Mouse (Mus musculus) limb, embryonic 12.5 days (tissue): ENCODE results near the gene Tas2r119. TPM values are rescaled to one million over a fixed set of nuclear protein-coding genes. Genes with fewer than 3 reads are reported as not detected.
"Not testable (repeated sequence)": the region's sequence is repeated elsewhere in the genome, so short reads cannot be mapped to it uniquely, and the experiment has no call there.

Source experiments
- ATAC-seq: fragments of 200-750 bp; cut with Nextera tagmentation; 2 replicates; pipeline ENCODE4 v1.8.0; 2017; ENCODE audit warnings: low read depth, moderate TSS enrichment; ENCODE audit not compliant: insufficient number of reproducible peaks, insufficient read depth, low FRiP score, low TSS enrichment
- H3K27ac ChIP-seq: fragments of 300-500 bp; sonication (generic); 2 replicates; pipeline ENCODE4 v1.5.1; 2016; ENCODE audit warnings: mild to moderate bottlenecking, moderate library complexity
- H3K27me3 ChIP-seq: fragments of 300-500 bp; sonication (generic); 2 replicates; pipeline ENCODE4 v1.6.1; 2016; ENCODE audit warnings: mild to moderate bottlenecking, moderate library complexity
- H3K36me3 ChIP-seq: fragments of 300-500 bp; sonication (generic); 2 replicates; pipeline ENCODE4 v1.6.1; 2016; ENCODE audit warnings: mild to moderate bottlenecking, moderate library complexity
- H3K4me1 ChIP-seq: fragments of 300-500 bp; sonication (generic); replicated peaks from 2 replicates; pipeline ENCODE4 v1.6.1; 2016
- H3K4me2 ChIP-seq: fragments of 300-500 bp; sonication (generic); 2 replicates; pipeline ENCODE4 v1.6.1; 2016; ENCODE audit warnings: mild to moderate bottlenecking, moderate library complexity
- H3K4me3 ChIP-seq: fragments of 300-500 bp; sonication (generic); replicated peaks from 2 replicates; pipeline ENCODE4 v1.5.1; 2016; ENCODE audit warnings: mild to moderate bottlenecking
- H3K9ac ChIP-seq: fragments of 300-500 bp; sonication (generic); replicated peaks from 2 replicates; pipeline ENCODE4 v1.6.1; 2016; ENCODE audit warnings: mild to moderate bottlenecking, moderate library complexity
- H3K9me3 ChIP-seq: fragments of 300-500 bp; sonication (generic); 2 replicates; pipeline ENCODE4 v1.6.1; 2016; ENCODE audit warnings: mild to moderate bottlenecking, moderate library complexity
- WGBS: fragments of 180-500 bp; shearing (Covaris S2); methylation state at CpG from one replicate; pipeline ENCODE4 v1.1.7; 2016; 5-methylcytosine and 5-hydroxymethylcytosine counted together
- polyA plus RNA-seq: library from polyadenylated mRNA; unstranded; fragments of >200 nt; fragmentation: Nextera tagmentation; extraction: Ambion mirVana; gene quantifications from 2 replicates; pipeline ENCODE4 v1.2.1, GENCODE M21; 2016

The Tas2r119 gene
- polyA plus RNA-seq, 1 experiment from 2014 or later, result not detected

DNA sequence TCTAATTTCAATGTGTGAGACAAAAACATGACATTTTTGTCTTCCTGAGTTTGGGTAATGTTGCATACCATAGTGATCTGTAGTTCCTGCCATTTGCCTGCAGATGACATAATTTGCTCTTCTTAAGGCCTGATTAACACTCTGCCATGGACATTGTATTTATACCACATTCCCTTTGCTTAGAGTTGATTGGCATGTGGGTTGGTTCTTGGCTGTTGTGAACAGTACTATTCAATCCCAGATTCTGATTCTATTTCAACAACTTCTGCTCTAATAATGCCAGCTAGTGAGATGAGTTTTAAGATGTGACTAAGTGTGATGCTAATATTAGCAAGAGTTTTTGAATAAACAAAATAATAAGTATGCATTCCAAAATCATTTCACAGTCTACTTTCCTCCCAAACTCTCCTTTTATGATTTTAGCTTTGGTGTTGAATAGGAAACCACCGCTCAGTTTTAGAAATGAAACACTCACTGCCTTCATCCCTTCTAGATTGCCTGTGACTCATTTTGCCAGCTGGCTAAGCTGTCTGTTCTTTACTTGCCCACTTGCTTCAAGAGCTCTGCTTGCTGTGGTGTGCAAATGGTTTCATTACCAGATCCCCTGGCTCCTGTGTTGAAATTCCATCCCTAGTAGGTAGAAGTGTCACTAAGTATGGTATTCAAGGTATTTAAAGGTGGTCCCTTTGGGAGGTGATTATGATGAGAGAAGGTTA is 3.1 kb downstream of the Tas2r119 start:
- no peak overlapping the region for H3K27ac ChIP-seq
- no peak for ATAC-seq
- H3K36me3 ChIP-seq, result no peaks in the 10 kb centered on the region
- no peaks in the 10 kb centered on the region for H3K4me1 ChIP-seq
- no peaks in the 10 kb centered on the region for H3K27me3 ChIP-seq
- H3K9ac ChIP-seq, result no peak overlapping the region
- H3K4me3 ChIP-seq, result no peak overlapping the region
- no peak overlapping the region for H3K4me2 ChIP-seq
- 88% methylated on average over 1 of the region's 1 CpGs for WGBS
- no peaks in the 10 kb centered on the region for H3K9me3 ChIP-seq

DNA sequence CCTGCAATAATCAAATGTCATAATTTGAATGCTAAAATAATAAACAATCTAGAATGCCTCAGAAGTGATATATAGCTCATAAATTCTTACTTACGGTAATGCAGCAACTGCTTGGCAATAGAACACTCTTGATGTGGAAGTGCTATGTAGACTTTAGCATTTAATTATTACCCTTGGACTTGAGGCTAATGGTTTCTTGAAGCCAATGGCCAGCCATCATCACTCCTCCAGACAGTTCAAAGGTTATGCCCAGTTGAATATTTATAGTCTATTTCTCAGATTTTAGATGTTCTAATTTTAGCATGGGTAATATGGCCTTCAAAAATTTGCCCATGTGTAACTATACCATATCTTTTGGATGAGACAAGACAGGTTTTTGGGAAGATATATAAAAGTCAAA is 4.9 kb downstream of the Tas2r119 start:
- Histone ChIP-seq H3K27ac (no peak overlapping the region), H3K4me1 (no peaks in the 10 kb centered on the region), H3K4me3 (no peak overlapping the region), H3K27me3 (no peaks in the 10 kb centered on the region), H3K4me2 (no peak overlapping the region), H3K9ac (no peak overlapping the region), H3K36me3 (no peaks in the 10 kb centered on the region), H3K9me3 (no peaks in the 10 kb centered on the region)
- no peak for ATAC-seq
- 90% methylated on average over 1 of the region's 1 CpGs for WGBS

DNA sequence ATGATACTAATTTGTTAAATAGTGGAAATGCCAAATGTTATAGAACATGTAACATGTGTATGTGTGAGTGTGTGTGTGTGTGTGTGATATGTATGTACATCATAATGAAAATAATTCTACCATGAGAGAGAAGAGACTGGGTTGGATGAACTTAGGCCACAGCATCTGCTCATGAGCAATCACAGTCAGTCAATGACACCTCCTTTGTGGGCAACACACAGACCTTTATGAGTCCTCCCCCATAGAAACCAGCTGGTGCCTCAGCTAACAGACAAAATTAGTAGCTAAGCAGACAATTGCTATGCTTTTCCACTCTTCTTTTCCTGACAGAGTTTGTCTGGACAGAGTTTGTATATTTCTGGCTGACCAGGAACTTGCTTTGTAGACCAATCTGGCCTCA is 7.9 kb downstream of the Tas2r119 start:
- Histone ChIP-seq H3K27ac (no peak overlapping the region), H3K4me1 (no peaks in the 10 kb centered on the region), H3K27me3 (no peaks in the 10 kb centered on the region), H3K36me3 (no peaks in the 10 kb centered on the region), H3K9me3 (no peaks in the 10 kb centered on the region), H3K4me2 (no peak overlapping the region), H3K4me3 (no peak overlapping the region), H3K9ac (no peak overlapping the region)
- no peak for ATAC-seq

DNA sequence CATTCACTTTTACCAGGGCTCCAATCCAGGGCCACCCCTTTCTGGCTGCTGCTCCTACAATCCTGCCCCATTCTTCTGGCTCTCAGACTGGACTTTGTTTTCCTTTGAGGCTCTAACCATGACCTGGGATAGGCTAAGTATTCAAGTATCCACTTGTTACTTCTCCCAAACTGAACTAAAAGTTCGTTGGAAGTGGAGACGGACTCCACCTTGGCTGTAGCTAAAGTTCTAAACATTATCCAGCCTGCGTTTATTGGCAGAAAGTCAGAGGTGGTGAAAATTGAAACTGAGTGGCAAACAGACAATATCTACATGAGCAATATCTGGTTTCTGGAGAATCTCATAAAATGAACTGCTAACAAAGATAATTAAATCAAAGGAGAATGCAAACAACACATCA is 12.8 kb downstream of the Tas2r119 start:
- H3K9me3 ChIP-seq, result no peaks in the 10 kb centered on the region
- no peak overlapping the region for H3K4me2 ChIP-seq
- H3K27ac ChIP-seq, result no peak overlapping the region
- H3K36me3 ChIP-seq, result no peaks in the 10 kb centered on the region
- H3K27me3 ChIP-seq, result no peaks in the 10 kb centered on the region
- 86% methylated on average over 3 of the region's 3 CpGs for WGBS
- H3K4me1 ChIP-seq, result no peaks in the 10 kb centered on the region
- H3K9ac ChIP-seq, result no peak overlapping the region
- no peak for ATAC-seq
- H3K4me3 ChIP-seq, result no peak overlapping the region

DNA sequence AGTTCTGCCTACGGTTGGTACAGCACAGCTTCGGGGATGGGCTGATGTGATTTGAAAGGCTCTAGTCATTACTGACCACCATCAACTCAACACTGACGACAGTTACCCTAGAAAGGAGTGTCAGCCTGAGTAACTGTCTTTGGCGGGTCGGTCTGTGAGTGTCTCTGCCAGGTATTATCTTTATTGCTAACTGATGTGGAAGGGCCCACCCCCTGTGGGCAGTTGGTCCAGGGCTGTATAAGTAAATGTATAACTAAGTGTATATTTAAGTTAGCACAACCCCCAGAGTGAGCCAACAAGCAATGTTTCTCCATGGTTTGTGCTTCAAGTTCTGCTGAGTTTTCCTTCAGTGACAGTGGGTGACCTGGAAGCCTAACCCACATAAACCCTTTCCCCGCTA is 13.3 kb downstream of the Tas2r119 start:
- no peak overlapping the region for H3K27ac ChIP-seq
- WGBS, result 86% methylated on average over 6 of the region's 6 CpGs
- no peak overlapping the region for H3K4me3 ChIP-seq
- ATAC-seq, result no peak
- no peaks in the 10 kb centered on the region for H3K4me1 ChIP-seq
- no peaks in the 10 kb centered on the region for H3K27me3 ChIP-seq
- no peaks in the 10 kb centered on the region for H3K36me3 ChIP-seq
- no peaks in the 10 kb centered on the region for H3K9me3 ChIP-seq
- H3K4me2 ChIP-seq, result no peak overlapping the region
- H3K9ac ChIP-seq, result no peak overlapping the region

DNA sequence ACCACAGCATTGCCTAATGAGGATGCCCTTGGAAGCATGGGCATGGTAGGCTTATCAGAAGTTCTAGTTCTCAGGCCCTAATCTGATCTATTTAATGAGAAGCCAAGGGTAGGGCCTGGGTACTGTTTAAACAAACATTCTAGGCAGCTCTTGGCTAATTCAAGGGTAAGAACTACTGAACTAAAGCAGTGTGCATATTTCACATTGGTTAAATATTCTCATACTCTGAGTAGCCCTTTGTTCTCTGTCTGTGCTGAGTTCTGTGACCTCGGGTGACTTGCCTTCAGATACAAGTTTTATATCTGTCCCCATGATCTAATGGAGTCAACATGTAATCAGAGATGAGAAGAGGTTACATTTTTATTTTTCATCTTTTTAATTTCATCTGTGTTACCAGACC is 15.9 kb downstream of the Tas2r119 start:
- Histone ChIP-seq H3K4me2 (no peak overlapping the region), H3K36me3 (no peaks in the 10 kb centered on the region), H3K4me3 (no peak overlapping the region), H3K9me3 (no peaks in the 10 kb centered on the region), H3K27me3 (no peaks in the 10 kb centered on the region), H3K4me1 (0 out of 2 replicates have a peak, but pooled peaks cover under 1% of the 10 kb centered on the region), H3K9ac (no peak overlapping the region), H3K27ac (no peak overlapping the region)
- WGBS, result 86% methylated on average over 1 of the region's 1 CpGs
- no peak for ATAC-seq

DNA sequence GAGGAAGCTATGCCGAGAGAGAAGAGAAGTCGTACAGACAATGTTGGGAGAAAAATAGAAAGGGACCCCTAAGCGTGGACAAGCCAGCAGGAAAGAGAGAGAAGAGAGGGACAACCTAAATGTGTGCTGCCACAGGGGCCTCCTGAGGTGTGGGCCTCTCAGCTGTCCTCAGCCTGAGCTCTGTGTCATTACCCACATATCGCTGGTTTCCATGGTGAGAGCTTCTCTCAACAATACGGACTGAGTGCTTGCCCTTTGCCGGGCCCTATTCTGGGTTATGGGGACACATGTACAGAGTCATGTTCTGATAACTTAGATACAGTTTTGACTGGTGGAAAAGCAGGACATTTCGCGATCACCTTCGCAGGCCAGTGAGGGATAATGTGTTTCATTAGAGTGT is 21.0 kb downstream of the Tas2r119 start:
- WGBS, result 74% methylated on average over 9 of the region's 9 CpGs
- Histone ChIP-seq H3K4me1 (peaks cover 3% of the 10 kb centered on the region; the same call in 1 of the 2 replicates), H3K4me2 (no peak overlapping the region), H3K9me3 (no peaks in the 10 kb centered on the region), H3K27me3 (no peaks in the 10 kb centered on the region), H3K4me3 (no peak overlapping the region), H3K36me3 (no peaks in the 10 kb centered on the region), H3K9ac (no peak overlapping the region), H3K27ac (no peak overlapping the region)
- ATAC-seq, result no peak

DNA sequence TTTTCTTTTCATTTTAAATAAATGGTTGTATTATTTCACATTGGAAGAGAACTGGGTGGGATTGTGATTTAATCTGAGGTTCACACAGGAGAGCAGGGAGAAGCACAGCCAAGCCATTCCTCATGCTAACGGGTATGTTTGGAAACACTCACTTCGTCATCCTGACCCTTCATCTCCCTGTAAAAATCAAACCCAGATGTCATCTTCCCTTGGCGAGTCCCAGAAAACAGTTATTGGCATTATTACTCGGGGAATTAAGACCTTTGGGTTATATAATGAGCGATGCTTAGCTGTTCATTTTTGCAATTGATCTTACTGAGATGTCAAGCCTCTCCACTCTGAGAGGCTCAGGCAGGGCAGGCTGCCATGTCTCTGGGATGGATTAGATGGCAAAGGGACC is 21.5 kb downstream of the Tas2r119 start:
- no peak overlapping the region for H3K4me3 ChIP-seq
- no peak overlapping the region for H3K27ac ChIP-seq
- H3K4me2 ChIP-seq, result no peak overlapping the region
- peaks cover 3% of the 10 kb centered on the region; the same call in 1 of the 2 replicates for H3K4me1 ChIP-seq
- no peak for ATAC-seq
- H3K27me3 ChIP-seq, result no peaks in the 10 kb centered on the region
- H3K9ac ChIP-seq, result no peak overlapping the region
- no peaks in the 10 kb centered on the region for H3K9me3 ChIP-seq
- 27% methylated on average over 5 of the region's 5 CpGs for WGBS
- no peaks in the 10 kb centered on the region for H3K36me3 ChIP-seq

DNA sequence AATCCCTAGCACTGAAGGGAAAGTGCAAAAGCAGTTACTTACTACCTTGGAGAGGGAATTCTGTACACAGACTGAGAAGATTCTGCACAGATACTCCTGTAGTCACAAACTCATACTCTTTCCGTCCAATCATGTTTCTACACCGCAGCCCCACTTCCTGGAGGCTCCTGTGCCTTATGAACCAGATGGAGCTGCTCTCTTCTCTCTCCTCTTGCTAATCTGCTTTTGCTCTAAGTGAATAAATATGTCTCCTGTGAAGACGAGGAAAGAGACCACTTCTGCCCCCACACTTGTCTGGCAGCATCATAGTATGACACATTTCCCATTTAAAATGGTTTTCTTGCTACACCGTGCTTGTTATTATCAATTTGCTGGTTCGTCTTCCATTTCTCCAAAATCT is 26.2 kb downstream of the Tas2r119 start:
- H3K36me3 ChIP-seq, result no peaks in the 10 kb centered on the region
- H3K27me3 ChIP-seq, result no peaks in the 10 kb centered on the region
- WGBS, result 75% methylated on average over 5 of the region's 5 CpGs
- H3K27ac ChIP-seq, result no peak overlapping the region
- no peak overlapping the region for H3K4me3 ChIP-seq
- ATAC-seq, result no peak
- H3K9me3 ChIP-seq, result no peaks in the 10 kb centered on the region
- no peak overlapping the region for H3K4me2 ChIP-seq
- no peak overlapping the region for H3K9ac ChIP-seq
- H3K4me1 ChIP-seq, result no peaks in the 10 kb centered on the region; the same call in 1 of the 2 replicates

DNA sequence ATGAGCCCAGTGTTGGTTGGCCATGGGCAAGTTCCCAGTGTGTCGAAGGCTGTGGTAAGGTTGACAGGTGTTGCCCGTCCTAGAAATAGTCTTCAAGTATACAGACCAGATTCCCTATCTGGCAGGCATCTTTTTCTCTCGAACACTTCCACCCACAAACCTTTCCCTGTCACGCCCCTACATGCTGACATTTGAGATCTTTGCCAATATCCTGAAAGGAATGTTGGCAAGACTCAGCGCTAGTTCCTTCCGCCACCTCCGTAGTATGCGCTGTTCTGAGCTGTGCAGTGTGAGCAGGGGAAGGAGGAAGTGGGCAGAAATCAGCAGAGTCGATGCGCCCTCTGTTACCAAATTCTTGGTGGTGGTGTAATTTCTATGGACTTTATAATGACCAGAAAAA is 27.8 kb downstream of the Tas2r119 start:
- no peak overlapping the region for H3K4me2 ChIP-seq

DNA sequence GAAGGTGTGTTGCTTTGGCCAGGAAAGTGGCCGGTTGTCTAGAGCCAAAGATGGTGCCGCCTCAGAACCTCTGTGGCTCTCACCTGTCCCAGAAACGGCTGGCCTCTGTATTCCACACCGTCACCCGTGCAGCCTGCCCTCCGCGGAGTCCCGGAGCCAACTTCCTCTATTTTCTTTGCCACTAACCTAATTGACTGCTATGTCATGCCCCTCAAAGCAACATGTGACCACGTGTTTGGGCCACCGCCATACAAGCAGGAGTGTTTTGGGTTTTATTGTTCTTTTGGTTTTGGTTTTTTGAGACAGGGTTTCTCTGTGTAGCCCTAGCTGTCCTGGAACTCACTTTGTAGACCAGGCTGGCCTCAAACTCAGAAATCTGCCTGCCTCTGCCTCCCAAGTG is 37.6 kb downstream of the Tas2r119 start:
- H3K36me3 ChIP-seq, H3K4me3 ChIP-seq, H3K4me2 ChIP-seq, H3K9me3 ChIP-seq, H3K27me3 ChIP-seq, H3K4me1 ChIP-seq, ATAC-seq, H3K27ac ChIP-seq, H3K9ac ChIP-seq: not testable (repeated sequence)
- 93% methylated on average over 10 of the region's 10 CpGs for WGBS

More for the DNA sequence above, 27.8 kb downstream of the Tas2r119 start:
- H3K9me3 ChIP-seq, result no peaks in the 10 kb centered on the region
- no peak overlapping the region for H3K4me3 ChIP-seq
- no peaks in the 10 kb centered on the region for H3K27me3 ChIP-seq
- no peak for ATAC-seq
- 91% methylated on average over 10 of the region's 10 CpGs for WGBS
- no peaks in the 10 kb centered on the region for H3K36me3 ChIP-seq
- H3K27ac ChIP-seq, result no peak overlapping the region
- H3K9ac ChIP-seq, result no peak overlapping the region
- H3K4me1 ChIP-seq, result no peaks in the 10 kb centered on the region

DNA sequence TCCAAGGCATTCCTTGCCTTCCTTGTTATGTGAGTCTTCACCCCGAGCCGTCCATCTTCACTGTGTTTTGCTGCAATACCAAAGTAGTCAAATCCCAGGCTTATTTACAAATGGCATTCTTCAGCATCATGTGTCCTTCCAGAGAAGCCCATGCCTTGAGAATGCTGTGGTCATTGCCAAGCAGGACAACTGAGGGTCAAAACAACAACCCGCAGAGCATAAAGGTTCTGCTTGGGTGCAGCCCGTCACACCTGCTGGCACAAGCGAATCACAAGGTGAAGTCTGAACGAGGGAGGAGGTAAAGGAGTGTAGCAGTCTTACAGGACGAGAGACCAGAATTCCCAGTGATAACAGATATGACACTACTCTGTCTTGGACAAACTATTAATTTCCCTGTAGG is 45.9 kb downstream of the Tas2r119 start:
- Histone ChIP-seq H3K4me3 (no peak overlapping the region), H3K4me1 (no peaks in the 10 kb centered on the region), H3K9ac (no peak overlapping the region), H3K9me3 (no peaks in the 10 kb centered on the region), H3K27ac (no peak overlapping the region), H3K36me3 (no peaks in the 10 kb centered on the region), H3K4me2 (no peak overlapping the region), H3K27me3 (no peaks in the 10 kb centered on the region)
- WGBS, result 90% methylated on average over 7 of the region's 7 CpGs
- ATAC-seq, result no peak
